Mouse (Mus musculus) liver, embryonic 13.5 days (tissue): ENCODE measurements around the gene Ccne1. TPM values are rescaled to one million over a fixed set of nuclear protein-coding genes. Genes with fewer than 3 reads are reported as not detected.

Experiments used
- ATAC-seq: fragments of 200-750 bp; cut with Nextera tagmentation; 2 replicates; pipeline ENCODE4 v1.8.0; 2017; ENCODE audit warnings: low read depth, mild to moderate bottlenecking, moderate number of reproducible peaks, moderate library complexity
- DNase-seq: peaks from one replicate; pipeline ENCODE4 v3.0.0; 2022
- H3K27ac ChIP-seq: fragments of 300-500 bp; sonication (generic); 2 replicates; pipeline ENCODE4 v1.5.1; 2015; ENCODE audit warnings: moderate library complexity, mild to moderate bottlenecking, inconsistent platforms
- H3K27me3 ChIP-seq: fragments of 300-500 bp; sonication (generic); 2 replicates; pipeline ENCODE4 v1.6.1; 2015; ENCODE audit warnings: mild to moderate bottlenecking, inconsistent platforms
- H3K36me3 ChIP-seq: fragments of 300-500 bp; sonication (generic); 2 replicates; pipeline ENCODE4 v1.6.1; 2015; ENCODE audit warnings: mild to moderate bottlenecking, inconsistent platforms
- H3K4me1 ChIP-seq: fragments of 300-500 bp; sonication (generic); replicated peaks from 2 replicates; pipeline ENCODE4 v1.6.1; 2015; ENCODE audit warnings: inconsistent platforms
- H3K4me2 ChIP-seq: fragments of 300-500 bp; sonication (generic); 2 replicates; pipeline ENCODE4 v1.6.1; 2015; ENCODE audit warnings: inconsistent platforms, mild to moderate bottlenecking, moderate library complexity
- H3K4me3 ChIP-seq: fragments of 300-500 bp; sonication (generic); replicated peaks from 2 replicates; pipeline ENCODE4 v1.5.1; 2015; ENCODE audit warnings: mild to moderate bottlenecking, inconsistent platforms
- H3K9ac ChIP-seq: fragments of 300-500 bp; sonication (generic); 2 replicates; pipeline ENCODE4 v1.6.1; 2015; ENCODE audit warnings: mild to moderate bottlenecking, inconsistent platforms
- H3K9me3 ChIP-seq: fragments of 300-500 bp; sonication (generic); replicated peaks from 2 replicates; pipeline ENCODE4 v1.6.1; 2016; ENCODE audit warnings: inconsistent platforms
- WGBS: fragments of 180-500 bp; shearing (Covaris S2); methylation state at CpG from one replicate; pipeline ENCODE4 v1.1.7; 2015; ENCODE audit not compliant: insufficient replicate concordance; 5-methylcytosine and 5-hydroxymethylcytosine counted together
- polyA plus RNA-seq: library from polyadenylated mRNA; unstranded; fragments of >200 nt; fragmentation: Nextera tagmentation; extraction: Ambion mirVana; gene quantifications from 2 replicates; pipeline ENCODE4 v1.2.1, GENCODE M21; 2015

The Ccne1 gene
- polyA plus RNA-seq, 1 experiment from 2014 or later = 127 TPM

DNA sequence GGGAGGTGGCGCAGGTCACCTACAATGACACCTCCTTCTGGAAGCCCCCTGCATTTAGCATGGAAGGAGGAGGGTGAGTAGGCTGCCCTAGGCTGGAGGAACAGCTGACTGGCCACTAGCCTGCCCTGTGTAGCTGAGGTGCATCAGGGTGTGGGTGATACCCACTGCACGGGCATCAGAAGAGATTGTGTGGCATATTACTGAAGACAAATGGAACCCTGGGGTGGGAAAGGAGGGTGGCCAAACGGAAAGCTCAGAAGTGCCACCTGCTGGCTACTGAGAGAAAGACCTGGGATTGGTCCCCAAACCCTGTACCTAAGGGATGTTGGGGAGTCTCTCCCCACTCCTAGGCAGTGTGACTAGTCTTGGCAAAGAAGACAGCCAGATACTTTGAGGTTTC lies 33.6 kb downstream of the Ccne1 start:
- WGBS = 20% methylated on average over 3 of the region's 3 CpGs
- Histone ChIP-seq H3K4me2 (no peak overlapping the region), H3K36me3 (no peaks in the 10 kb centered on the region), H3K9ac (no peak overlapping the region), H3K9me3 (no peaks in the 10 kb centered on the region), H3K4me3 (no peak overlapping the region), H3K4me1 (no peaks in the 10 kb centered on the region), H3K27me3 (peaks cover 27% of the 10 kb centered on the region), H3K27ac (no peak overlapping the region)
- DNase-seq = no peak
- no peak for ATAC-seq

DNA sequence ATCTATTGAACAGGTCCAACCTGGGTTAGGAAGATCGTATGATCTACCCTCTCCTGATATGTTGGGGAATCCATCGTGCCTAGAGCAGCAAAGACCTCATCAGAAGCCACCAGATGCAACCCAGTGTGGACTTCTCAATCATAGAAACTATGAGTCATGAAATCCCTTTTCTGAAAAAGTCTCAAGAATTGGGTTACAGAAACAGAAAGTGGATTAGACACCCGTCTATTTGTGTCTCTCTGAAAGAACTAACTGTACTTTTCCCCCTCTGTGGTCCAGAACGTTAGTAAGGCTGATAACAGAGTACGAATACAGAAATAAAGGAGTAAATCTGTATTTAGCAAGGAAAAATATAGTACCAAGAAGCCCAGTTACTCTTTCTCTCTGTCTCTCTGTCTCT lies 36.3 kb downstream of the Ccne1 start:
- no peak overlapping the region for H3K27ac ChIP-seq
- peaks cover 27% of the 10 kb centered on the region for H3K27me3 ChIP-seq
- H3K4me3 ChIP-seq = no peak overlapping the region
- DNase-seq (no peak), ATAC-seq (no peak)
- no peaks in the 10 kb centered on the region for H3K9me3 ChIP-seq
- no peak overlapping the region for H3K4me2 ChIP-seq
- no peaks in the 10 kb centered on the region for H3K36me3 ChIP-seq
- H3K9ac ChIP-seq = no peak overlapping the region
- no peaks in the 10 kb centered on the region for H3K4me1 ChIP-seq
- WGBS = 52% methylated on average over 5 of the region's 5 CpGs

DNA sequence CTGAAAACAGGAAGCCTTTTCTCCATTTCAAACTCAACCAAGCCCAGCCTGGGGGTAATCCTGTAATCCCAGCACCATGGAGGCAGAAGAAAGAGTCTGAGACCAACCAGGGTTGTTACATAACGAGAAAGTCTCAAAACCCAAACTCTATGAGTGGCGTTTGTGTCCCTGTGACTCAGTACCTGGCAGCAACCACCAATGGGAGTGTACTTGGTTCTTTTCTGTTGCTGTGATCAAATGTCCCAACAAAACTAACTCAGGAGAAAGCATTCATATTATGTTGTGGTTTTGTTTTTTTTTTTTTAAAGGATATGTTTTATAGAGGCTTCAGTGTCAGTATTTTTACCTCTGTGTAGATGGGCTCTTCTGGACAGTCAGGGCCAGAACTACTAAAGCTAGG lies 36.7 kb downstream of the Ccne1 start:
- Histone ChIP-seq H3K4me1 (no peaks in the 10 kb centered on the region), H3K4me3 (no peak overlapping the region), H3K27me3 (peaks cover 24% of the 10 kb centered on the region), H3K36me3 (no peaks in the 10 kb centered on the region), H3K9ac (no peak overlapping the region), H3K4me2 (no peak overlapping the region), H3K9me3 (no peaks in the 10 kb centered on the region), H3K27ac (no peak overlapping the region)
- DNase-seq (no peak), ATAC-seq (no peak)
- WGBS = 24% methylated on average over 2 of the region's 2 CpGs

DNA sequence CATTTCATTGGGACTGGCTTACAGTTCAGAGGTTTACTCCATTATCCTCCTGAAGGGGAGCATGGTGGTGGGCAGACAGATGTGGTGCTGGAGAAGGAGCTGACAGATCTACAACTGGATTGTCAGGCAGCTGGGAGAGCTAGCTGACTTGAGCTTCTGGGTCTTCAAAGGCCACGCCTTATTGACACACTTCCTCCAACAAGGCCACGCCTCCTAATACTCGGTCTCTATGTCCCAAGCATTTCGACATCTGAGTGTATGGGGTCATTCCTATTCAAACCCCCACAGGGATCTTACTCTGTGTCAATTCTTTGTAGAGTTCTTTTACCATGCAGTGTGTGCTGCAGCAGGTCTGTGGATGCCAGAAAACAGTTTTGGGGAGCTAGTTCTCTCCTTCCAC lies 42.9 kb downstream of the Ccne1 start:
- H3K27ac ChIP-seq = no peak overlapping the region
- no peaks in the 10 kb centered on the region for H3K36me3 ChIP-seq
- no peak for DNase-seq
- peaks cover 10% of the 10 kb centered on the region for H3K4me1 ChIP-seq
- H3K27me3 ChIP-seq = no peaks in the 10 kb centered on the region
- H3K9ac ChIP-seq = no peak overlapping the region
- 23% methylated on average over 4 of the region's 4 CpGs for WGBS
- ATAC-seq = no peak
- H3K9me3 ChIP-seq = no peaks in the 10 kb centered on the region
- H3K4me2 ChIP-seq = no peak overlapping the region
- no peak overlapping the region for H3K4me3 ChIP-seq

DNA sequence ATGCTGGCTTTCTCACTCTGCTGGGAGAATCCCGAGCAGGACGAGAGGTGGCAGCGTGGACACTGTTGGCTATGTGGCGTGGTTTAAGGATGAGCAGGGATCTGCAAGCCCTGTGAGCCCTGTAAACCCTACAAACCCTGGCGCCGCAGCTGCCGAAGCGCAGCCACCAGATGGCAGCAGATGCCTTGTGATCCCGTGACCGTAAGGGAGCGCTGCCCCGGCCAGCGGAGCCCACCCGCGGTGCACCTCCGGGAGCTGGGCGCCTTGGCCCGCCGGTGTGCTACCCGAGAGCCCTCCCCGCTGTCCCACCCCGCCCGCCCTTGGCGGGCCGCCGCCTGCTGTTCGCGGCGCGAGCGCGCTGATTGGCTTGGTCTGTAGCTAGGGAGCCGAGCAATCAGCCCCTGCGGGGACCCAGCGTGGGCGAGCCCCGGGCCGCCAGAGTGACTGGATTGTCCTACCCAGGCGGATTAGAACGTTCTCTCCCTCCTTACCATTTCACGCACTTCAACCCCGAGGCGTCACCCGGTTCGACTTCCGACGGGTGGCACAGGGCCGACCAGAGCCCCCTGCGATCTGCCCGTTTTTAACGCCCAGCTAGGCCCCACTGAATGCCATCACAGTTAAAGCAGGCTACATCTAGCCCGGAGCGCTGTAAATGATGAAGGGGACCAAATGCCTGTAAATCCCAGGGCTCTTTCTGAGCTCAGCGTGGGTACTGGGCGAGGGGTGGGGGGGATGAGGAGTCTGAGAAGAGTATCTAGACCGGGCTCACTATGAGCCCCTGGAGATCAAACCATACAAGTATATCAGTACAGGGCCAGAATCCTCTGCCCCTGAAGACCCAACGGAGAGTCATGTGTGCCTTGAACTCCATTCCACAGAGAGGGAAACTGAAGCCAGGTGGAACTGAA lies 46.0 kb downstream of the Ccne1 start:
- Histone ChIP-seq H3K27ac (no peak overlapping the region), H3K9me3 (no peaks in the 10 kb centered on the region), H3K4me3 (peak overlapping the region; percentile 56), H3K4me1 (peaks cover 10% of the 10 kb centered on the region), H3K27me3 (peaks cover 5% of the 10 kb centered on the region; the same call in 1 of the 2 replicates), H3K4me2 (peak overlapping the region; percentile 80), H3K9ac (peak overlapping the region; percentile 62), H3K36me3 (no peaks in the 10 kb centered on the region)
- ATAC-seq = peak; percentile 85
- WGBS = 3% methylated on average over 57 of the region's 57 CpGs
- DNase-seq = peak; percentile 75

DNA sequence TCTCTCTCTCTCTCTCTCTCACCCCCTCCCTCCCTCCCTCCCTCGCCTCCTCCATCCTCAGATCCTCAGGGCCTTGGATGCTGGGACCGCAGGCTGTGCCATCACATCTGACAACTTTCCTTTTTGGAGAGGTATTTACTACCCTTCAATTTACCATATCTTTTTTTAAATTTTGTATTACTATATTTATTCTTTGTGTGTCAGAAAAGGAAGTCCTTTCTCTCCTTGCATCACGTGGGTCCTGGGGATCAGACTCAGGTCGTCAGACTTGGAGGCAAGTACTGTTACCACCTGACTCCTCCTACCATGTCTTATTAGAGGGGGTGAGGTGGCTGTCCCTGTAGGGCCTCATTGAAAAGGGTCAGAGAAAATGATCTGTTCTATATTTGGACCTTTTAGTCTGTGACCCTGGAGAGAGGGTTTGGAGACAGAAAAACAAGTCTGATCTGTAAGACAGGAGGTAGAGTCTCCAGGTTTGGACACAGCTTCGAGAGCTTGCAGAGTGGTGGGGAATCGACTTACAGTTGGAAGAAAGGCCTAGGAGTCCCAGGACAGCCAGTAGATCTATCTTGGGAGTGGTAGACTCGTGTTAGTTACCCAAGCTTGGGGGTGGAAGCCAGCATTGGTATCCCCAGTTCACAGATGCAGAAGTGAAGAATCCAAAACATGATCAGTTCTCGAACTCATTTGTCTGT lies 47.6 kb downstream of the Ccne1 start:
- H3K9ac ChIP-seq = no peak overlapping the region
- no peak for DNase-seq
- H3K4me3 ChIP-seq = no peak overlapping the region
- WGBS = 51% methylated on average over 8 of the region's 8 CpGs
- no peaks in the 10 kb centered on the region for H3K9me3 ChIP-seq
- no peaks in the 10 kb centered on the region for H3K36me3 ChIP-seq
- ATAC-seq = no peak
- H3K27me3 ChIP-seq = peaks cover 5% of the 10 kb centered on the region; the same call in 1 of the 2 replicates
- H3K4me2 ChIP-seq = no peak overlapping the region
- H3K27ac ChIP-seq = no peak overlapping the region
- H3K4me1 ChIP-seq = peaks cover 10% of the 10 kb centered on the region

DNA sequence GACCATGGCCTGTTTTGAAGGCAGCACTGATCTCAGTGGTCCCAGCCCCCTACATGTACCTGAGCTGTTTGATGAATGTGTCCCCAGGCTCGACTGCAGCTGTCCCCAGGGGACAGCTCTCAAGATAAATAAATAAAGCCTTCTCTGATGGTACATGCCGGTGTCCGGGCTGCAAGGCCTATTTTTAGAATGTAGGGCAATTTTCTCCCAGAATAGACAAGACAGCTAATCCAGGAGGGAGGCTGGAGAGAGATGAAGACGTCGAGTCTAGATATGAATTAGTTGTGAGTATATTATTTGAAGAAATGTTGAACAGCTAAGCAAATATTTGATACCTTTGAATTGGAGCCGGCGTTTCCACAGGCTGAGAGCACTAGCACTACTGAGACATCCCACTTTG lies 48.2 kb downstream of the Ccne1 start:
- no peaks in the 10 kb centered on the region for H3K36me3 ChIP-seq
- peaks cover 5% of the 10 kb centered on the region; the same call in 1 of the 2 replicates for H3K27me3 ChIP-seq
- H3K9ac ChIP-seq = no peak overlapping the region
- ATAC-seq (no peak), DNase-seq (no peak)
- no peak overlapping the region for H3K27ac ChIP-seq
- no peak overlapping the region for H3K4me3 ChIP-seq
- no peaks in the 10 kb centered on the region for H3K9me3 ChIP-seq
- peaks cover 10% of the 10 kb centered on the region for H3K4me1 ChIP-seq
- 48% methylated on average over 7 of the region's 7 CpGs for WGBS
- no peak overlapping the region for H3K4me2 ChIP-seq

DNA sequence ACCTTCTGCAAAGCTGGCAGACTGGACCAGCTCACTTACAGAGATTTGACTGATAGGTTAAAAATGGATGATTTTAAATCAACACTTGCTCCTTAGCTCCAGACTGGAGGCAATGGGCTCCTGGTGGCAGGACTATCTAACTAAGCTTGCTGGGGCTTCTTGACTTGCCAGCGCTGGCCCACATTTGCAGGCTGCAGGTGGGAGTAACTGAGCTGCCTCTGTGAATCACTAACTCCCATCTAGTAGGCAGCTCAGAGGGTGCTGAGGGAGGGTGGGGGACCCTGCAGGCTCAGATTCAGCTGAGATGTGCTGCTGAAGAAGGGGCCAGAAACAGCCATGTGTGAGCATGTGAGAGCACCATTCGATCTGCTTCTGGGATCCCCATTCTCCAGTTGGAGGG lies 51.3 kb downstream of the Ccne1 start:
- peaks cover 5% of the 10 kb centered on the region; the same call in 1 of the 2 replicates for H3K27me3 ChIP-seq
- peaks cover 4% of the 10 kb centered on the region; the same call in 1 of the 2 replicates for H3K4me1 ChIP-seq
- WGBS = 61% methylated on average over 2 of the region's 2 CpGs
- ATAC-seq (no peak), DNase-seq (no peak)
- no peak overlapping the region for H3K4me3 ChIP-seq
- H3K27ac ChIP-seq = no peak overlapping the region
- no peaks in the 10 kb centered on the region for H3K9me3 ChIP-seq
- H3K4me2 ChIP-seq = no peak overlapping the region
- no peaks in the 10 kb centered on the region for H3K36me3 ChIP-seq
- H3K9ac ChIP-seq = no peak overlapping the region

DNA sequence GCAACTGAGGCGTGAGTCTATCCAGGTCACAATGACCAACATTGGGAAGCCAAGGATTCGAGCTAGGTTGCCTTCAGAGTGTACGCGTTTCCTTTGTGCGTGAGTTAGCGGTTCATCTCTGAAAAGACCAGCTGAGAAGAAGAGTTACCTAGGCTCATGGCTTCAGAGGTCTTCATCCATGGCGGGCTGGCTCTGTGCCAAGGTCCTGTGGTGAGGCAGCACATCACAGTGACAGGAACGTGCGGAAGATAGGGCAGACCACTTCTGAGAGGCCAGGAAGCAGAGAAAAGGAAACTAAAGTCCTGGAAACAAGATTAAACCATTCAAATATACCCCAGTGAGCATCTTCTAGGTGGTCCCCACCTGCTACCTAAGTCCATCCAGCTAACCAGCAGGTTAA lies 53.1 kb downstream of the Ccne1 start:
- DNase-seq = no peak
- H3K9ac ChIP-seq = no peak overlapping the region
- WGBS = 68% methylated on average over 9 of the region's 9 CpGs

More for the DNA sequence above, 53.1 kb downstream of the Ccne1 start:
- peaks cover 5% of the 10 kb centered on the region; the same call in 1 of the 2 replicates for H3K27me3 ChIP-seq
- H3K36me3 ChIP-seq = no peaks in the 10 kb centered on the region
- H3K4me1 ChIP-seq = no peaks in the 10 kb centered on the region
- no peak overlapping the region for H3K4me2 ChIP-seq
- no peak overlapping the region for H3K4me3 ChIP-seq
- ATAC-seq = no peak
- no peaks in the 10 kb centered on the region for H3K9me3 ChIP-seq
- no peak overlapping the region for H3K27ac ChIP-seq
